Mouse (Mus musculus) spleen, adult 18-20 months (tissue): Measurements from ENCODE around the gene Fam155a.

ENCODE experiments used
- DNase-seq, 2 experiments: peaks; one replicate each; pipeline ENCODE4 v3.0.0; 2022; ENCODE audit warnings: mixed read lengths in 2 of 2

Gene Fam155a

GRCm38 (mm10) chr8:9656901-9657300, 114.1 kb downstream of the Fam155a start:
- no peak for DNase-seq

DNA sequence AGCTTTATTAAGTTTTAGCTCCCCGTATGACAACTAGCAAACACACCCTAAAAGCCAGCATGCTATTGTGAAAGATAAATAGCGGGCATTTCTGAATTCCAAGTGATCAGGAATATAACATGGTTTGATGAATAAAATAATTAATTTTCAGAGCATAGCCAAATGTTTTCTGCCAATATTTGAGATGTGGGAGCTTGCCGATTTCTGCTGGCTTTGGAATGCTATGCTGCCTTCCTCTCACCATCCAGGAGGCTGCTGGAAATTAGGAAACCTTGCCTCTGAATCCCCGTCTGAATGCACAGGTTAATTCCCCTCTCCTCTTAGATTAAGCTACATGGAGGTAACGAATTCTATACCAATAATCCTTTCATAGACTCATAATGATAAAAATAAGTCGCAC, 116.1 kb downstream of the Fam155a start:
- no peak for DNase-seq

DNA sequence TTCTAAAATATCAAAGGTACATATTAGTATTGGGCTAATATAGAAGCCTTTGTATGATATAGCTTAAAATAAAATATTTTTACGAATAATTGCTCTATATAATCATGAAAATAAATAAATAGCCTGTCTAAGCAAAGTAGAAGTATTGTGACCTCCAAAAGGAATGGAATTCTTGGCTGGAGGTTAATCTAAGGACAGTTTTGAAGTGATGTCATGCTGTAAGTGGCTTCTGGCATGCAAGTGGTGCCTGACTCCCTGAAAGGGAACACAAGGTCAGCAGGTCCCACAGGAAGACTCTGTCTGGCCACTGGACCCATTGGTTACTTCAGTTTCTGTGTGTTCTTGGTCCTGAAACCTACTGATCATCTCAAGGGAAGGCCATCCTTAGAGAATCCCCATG, 117.3 kb downstream of the Fam155a start:
- no peak for DNase-seq

GRCm38 (mm10) chr8:9638162-9638561, 132.8 kb downstream of the Fam155a start:
- DNase-seq: no peak

GRCm38 (mm10) chr8:9635240-9635639, 135.7 kb downstream of the Fam155a start:
- DNase-seq: no peak

- DNase-seq: no peak
Measured at GRCm38 (mm10) chr8:9607086-9607701, 163.8 kb downstream of the Fam155a start.

- DNase-seq: no peak
Measured at GRCm38 (mm10) chr8:9596003-9596402, 175.0 kb downstream of the Fam155a start.

GRCm38 (mm10) chr8:9581836-9582235, 189.1 kb downstream of the Fam155a start:
- DNase-seq: no peak

- no peak for DNase-seq
Measured at GRCm38 (mm10) chr8:9580192-9580591, 190.8 kb downstream of the Fam155a start.

DNA sequence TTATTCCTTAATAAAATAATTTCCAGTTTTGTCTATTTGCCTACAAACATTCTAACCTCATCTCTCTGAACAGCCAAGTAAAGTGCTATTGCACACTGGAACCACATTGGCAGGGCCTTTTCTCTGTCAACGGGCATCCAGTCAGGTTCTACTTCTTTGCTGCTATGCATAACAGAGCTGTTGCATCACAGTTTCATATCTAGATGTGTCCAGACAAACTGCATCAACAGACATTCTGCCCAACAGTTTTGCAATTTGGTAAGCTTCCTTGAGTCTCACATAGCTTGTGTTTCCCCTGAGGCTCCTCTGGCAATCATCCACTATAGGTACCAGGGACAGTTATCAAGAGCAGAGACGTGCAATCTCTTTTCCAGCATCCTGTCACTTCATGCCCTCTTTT, 199.0 kb downstream of the Fam155a start:
- no peak for DNase-seq

GRCm38 (mm10) chr8:9569516-9570170, 201.3 kb downstream of the Fam155a start:
- DNase-seq: no peak

DNA sequence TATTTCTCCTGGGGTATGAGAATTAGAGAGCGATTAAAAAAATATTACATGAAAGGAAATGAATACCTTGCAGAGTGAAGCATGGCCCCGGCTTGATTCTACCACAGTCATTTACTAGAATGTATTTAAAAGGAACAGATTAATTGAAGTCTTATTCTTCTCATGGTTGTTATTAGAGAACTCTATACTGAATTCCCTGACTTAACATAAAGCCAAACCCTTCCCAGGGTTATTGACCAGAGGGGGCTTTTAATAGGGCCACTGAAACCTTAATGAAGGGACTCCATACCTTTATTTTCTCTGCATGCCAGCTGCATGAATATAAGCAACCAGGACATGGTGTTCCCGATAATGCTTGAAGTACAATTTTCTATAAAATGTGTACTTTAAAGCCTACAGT, 221.8 kb downstream of the Fam155a start:
- no peak for DNase-seq

DNA sequence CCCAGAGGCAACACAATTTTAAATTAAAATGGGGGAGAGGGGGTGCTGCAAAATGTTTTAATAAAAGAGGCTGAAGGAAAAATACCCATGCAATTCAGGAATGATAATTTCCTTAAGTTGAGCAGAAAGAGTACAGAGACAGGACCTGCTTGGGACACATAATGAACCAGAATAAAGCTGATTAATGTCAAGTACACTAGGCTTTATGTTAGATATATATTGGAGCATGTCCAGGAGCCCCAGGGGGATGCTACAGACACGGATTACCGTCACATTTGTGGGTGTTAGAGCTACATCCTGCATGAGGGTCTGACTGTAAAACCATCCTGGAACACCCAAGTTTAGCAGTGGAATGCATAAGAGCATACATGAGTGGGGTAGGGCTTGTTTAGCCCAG, 223.4 kb downstream of the Fam155a start:
- DNase-seq: no peak

- no peak for DNase-seq
Measured at GRCm38 (mm10) chr8:9546919-9547557, 223.9 kb downstream of the Fam155a start.

DNA sequence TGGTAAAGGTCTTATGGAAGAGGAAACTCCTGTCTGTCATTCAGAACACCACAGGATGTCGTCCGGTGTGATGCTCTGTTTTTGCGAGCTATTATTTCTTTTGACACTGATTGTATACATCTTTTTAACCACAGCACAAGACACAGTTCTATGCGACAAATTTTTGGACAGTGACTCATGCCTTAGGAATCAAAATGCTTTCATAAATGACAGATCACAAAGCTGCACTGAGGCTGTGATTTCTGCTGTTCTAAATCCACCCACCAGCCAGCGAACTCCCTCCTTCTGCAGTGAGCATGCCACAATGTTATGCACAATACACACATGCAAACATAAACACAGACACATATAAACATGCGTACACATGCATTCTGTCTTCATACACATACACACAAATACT, 224.5 kb downstream of the Fam155a start:
- no peak for DNase-seq

DNA sequence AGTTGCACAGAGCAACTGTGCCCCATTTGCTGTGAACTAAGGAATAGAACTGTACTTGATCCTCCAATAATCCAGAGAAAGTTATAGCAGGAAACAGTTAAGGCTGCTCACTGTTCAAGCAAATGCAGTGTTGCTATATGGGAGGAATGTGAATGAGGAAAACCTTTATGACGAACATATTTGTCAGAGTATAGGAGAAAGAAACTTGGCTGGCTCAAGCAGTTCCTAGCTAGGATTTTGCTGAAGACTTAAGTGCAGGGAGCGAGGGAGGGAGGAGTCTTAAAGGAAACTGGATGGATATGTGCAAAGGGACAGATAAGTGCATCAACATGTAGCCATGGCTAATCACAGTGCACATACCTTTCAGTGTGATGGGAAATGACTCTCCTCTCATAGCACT, 225.3 kb downstream of the Fam155a start:
- no peak for DNase-seq

GRCm38 (mm10) chr8:9535730-9536372, 235.1 kb downstream of the Fam155a start:
- DNase-seq: no peak

DNA sequence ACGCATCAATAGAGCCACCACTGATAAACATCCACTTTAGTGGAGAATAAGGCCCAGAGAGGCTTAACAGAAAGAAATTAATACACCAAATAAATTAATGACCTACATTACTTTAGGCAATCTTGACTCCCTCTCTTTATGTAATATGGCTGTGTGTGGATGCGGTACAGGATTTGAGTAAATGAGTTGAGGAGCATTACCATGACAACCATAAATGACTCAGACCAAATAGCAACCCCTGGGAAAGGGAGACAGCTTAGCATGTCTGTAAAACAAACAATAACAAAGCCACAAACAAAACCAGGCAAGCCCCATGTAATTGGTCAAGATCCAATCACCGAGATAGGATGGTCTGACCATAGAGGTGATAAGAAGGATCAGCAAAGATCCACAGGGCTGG, 244.4 kb downstream of the Fam155a start:
- DNase-seq: no peak

DNA sequence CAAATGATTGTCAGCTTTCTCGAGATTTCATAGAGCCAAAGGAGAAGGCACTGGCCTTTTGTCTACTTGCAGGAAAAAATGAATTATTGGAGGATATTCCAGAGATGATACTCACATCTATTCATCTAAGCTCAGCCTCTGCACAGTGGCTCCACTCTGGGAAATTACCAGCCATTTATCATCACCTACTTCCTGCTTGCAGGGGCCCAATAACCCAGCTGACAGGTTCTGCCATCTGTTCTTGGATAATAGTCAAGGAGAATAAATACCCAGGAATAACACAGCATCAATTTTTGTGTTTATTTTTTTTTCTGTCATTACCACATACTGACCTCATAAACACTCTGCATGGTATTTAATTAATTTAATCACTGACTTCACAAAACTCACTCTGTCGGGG, 249.4 kb downstream of the Fam155a start:
- no peak for DNase-seq

- DNase-seq: no peak
Measured at GRCm38 (mm10) chr8:9500751-9501150, 270.2 kb downstream of the Fam155a start.

DNA sequence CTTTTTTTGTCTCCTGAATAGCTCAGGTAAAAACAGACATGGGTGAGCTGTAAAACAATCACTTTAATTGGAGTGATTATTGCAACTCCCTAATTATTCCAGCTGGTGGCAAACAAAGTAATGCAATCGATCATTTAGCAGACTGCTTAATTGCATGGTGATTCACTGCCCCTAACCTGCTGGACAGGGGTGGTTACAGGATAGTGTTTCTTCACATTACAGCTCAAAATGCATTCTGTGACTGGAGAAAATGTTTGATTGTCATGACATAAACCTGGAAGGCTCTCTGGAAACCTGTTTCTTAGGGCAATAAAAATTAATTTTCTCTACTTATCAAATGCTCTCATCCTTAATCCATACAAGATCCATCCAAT, 276.7 kb downstream of the Fam155a start:
- DNase-seq: no peak

DNA sequence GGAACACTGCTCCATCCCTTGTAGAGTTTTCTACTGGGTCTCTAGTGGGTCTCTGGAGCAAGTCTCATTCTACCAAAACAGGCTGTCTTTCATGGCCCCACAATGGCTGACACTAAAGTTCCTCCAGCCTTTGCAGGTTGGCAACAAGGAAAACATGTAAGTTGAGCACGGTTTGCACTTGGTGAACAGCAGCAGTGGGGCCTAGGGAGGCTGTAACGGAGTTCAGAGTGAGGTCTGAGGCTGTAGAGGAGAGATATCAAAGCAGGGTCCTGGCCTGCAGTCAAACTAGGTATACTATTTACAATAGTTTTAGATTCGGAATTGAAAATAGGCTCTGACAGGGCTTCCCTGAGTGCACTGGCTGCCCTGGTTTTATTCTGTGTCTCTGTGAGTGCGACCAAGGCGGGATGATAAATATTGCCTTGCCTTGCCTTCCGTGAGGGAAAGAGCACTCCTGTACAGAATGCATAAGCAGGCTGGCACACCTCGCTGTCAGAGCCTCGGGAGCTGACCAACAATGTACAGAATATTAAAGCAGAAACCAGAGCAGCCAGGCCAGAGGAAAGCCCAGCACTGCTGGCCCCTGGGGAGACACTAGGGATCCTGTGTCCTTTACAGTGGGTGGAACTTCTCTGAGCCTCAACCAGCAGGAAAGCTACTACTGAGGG, 277.3 kb downstream of the Fam155a start:
- DNase-seq: no peak

GRCm38 (mm10) chr8:9482565-9482964, 288.4 kb downstream of the Fam155a start:
- DNase-seq: no peak
